Mouse (Mus musculus): ENCODE data around the gene Fsip1. TPM values are rescaled to one million over a fixed set of nuclear protein-coding genes. Genes with fewer than 3 reads are reported as not detected.

Gene Fsip1
- polyA plus RNA-seq, 1 experiment from 2014 or later, result 2.5 TPM

- Histone ChIP-seq H3K36me3 (no peaks in the 10 kb centered on the region), H3K4me2 (replicated peaks) (no peak overlapping the region), H3K4me1 (no peaks in the 10 kb centered on the region), H3K9ac (no peak overlapping the region), H3K9me3 (no peaks in the 10 kb centered on the region), H3K27me3 (replicated peaks) (no peaks in the 10 kb centered on the region), H3K27ac (no peak overlapping the region), H3K4me3 (no peak overlapping the region)
- 88% methylated on average over 9 of the region's 9 CpGs for WGBS
- no peak for ATAC-seq (ENCODE audit: low FRiP score, low read depth)
Measured at GRCm38 (mm10) chr2:118288326-118289065, 31.7 kb upstream of the Fsip1 start.

DNA sequence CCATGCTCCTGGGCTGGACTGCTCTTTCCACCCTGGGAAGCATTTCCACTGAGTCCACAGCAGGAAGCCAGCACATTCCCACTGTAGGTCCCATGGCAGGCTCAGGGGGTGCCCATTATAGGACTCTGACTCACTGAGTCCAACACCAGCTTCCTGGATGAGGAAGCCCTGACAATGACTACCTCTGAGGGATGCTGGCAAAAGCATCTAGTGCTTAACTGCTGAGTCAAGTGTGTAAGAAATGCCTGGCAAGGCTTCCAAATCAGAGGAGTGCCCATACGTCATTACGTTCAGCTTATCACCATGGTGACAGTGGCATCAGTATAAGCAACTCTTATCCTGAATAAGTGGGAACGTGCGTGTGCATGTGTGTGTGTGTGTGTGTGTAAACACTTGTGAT is 30.9 kb upstream of the Fsip1 start:
- Histone ChIP-seq H3K4me1 (no peaks in the 10 kb centered on the region), H3K9me3 (no peaks in the 10 kb centered on the region), H3K9ac (no peak overlapping the region), H3K4me3 (no peak overlapping the region), H3K36me3 (no peaks in the 10 kb centered on the region), H3K27ac (no peak overlapping the region), H3K4me2 (replicated peaks) (no peak overlapping the region), H3K27me3 (replicated peaks) (no peaks in the 10 kb centered on the region)
- ATAC-seq (ENCODE audit: low FRiP score, low read depth), result no peak
- WGBS, result 92% methylated on average over 4 of the region's 4 CpGs

GRCm38 (mm10) chr2:118282467-118282866 is 25.7 kb upstream of the Fsip1 start:
- Histone ChIP-seq H3K27ac (no peak overlapping the region), H3K4me3 (no peak overlapping the region), H3K36me3 (no peaks in the 10 kb centered on the region), H3K4me1 (no peaks in the 10 kb centered on the region), H3K27me3 (replicated peaks) (no peaks in the 10 kb centered on the region), H3K4me2 (replicated peaks) (no peak overlapping the region), H3K9ac (no peak overlapping the region), H3K9me3 (no peaks in the 10 kb centered on the region)
- 75% methylated on average over 3 of the region's 3 CpGs for WGBS
- ATAC-seq (ENCODE audit: low FRiP score, low read depth), result no peak

DNA sequence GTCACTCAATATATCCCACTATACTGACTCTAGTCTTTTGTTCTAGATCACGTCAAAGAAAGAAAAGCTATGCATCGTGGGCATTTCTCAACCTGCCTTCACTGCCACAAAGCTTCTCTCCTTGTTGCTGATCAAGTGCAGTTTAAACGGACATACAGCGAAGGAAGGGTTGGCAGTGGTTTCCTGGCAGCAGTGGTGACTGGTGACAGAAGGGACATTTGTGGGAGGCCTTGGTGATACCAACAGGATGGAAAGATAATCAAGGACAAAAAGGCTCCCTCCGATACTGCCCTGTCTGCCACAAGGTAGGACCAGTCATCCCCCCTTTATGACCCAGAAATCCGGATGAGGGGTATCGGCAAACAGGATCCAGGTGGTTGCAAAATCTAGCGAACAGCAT is 21.5 kb upstream of the Fsip1 start:
- no peaks in the 10 kb centered on the region for H3K27me3 ChIP-seq (replicated peaks)
- no peaks in the 10 kb centered on the region for H3K9me3 ChIP-seq
- H3K36me3 ChIP-seq, result no peaks in the 10 kb centered on the region
- 93% methylated on average over 8 of the region's 8 CpGs for WGBS
- no peak overlapping the region for H3K27ac ChIP-seq
- no peak overlapping the region for H3K9ac ChIP-seq
- H3K4me2 ChIP-seq (replicated peaks), result no peak overlapping the region
- H3K4me1 ChIP-seq, result no peaks in the 10 kb centered on the region
- H3K4me3 ChIP-seq, result no peak overlapping the region
- no peak for ATAC-seq (ENCODE audit: low FRiP score, low read depth)

DNA sequence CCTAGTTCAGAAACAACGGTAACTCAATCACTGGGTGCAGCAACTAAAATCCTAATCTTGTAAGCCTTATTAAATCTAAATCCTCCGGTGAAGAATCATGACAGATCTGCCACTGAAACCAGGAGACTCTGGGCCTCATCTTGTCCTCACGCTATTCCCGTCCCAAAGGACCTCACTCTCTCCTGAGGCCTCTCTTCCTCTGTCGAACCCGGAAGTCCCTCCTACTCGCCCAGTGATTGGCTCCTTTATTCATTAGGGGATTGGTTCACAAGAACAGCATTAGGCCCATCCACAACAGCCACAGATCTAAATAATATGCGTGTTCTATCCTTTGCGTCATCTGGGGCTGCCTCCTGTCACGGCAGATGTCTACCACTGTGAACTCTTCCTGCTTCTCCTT is 14.8 kb upstream of the Fsip1 start:
- WGBS, result 89% methylated on average over 10 of the region's 10 CpGs

DNA sequence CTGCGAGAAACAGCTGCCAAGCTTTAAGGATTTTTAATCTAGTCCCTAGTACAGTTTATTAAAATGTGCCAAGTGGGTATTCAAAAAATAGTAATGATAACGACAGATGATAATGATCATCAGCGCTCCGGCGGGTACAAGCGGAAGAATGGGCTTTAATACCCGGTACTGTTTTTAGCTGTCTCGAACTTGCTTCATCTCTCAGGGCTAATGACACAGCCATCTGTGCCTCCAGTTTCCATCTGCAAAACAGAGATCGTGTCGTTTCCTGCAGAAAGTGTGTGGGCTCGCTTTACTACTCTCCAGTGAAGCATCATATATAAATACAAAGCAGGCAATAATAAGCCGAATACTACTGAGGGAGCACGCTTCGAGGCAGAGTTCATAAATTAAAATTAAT is 13.4 kb upstream of the Fsip1 start:
- Histone ChIP-seq H3K36me3 (no peaks in the 10 kb centered on the region), H3K4me3 (no peak overlapping the region), H3K27me3 (replicated peaks) (no peaks in the 10 kb centered on the region), H3K9ac (no peak overlapping the region), H3K4me1 (no peaks in the 10 kb centered on the region), H3K27ac (no peak overlapping the region), H3K4me2 (replicated peaks) (no peak overlapping the region), H3K9me3 (no peaks in the 10 kb centered on the region)
- ATAC-seq (ENCODE audit: low FRiP score, low read depth), result no peak
- 64% methylated on average over 14 of the region's 14 CpGs for WGBS

More for the DNA sequence above, 14.8 kb upstream of the Fsip1 start:
- H3K9me3 ChIP-seq, result no peaks in the 10 kb centered on the region
- no peaks in the 10 kb centered on the region for H3K27me3 ChIP-seq (replicated peaks)
- no peak overlapping the region for H3K4me3 ChIP-seq
- no peaks in the 10 kb centered on the region for H3K4me1 ChIP-seq
- no peaks in the 10 kb centered on the region for H3K36me3 ChIP-seq
- H3K27ac ChIP-seq, result no peak overlapping the region
- H3K4me2 ChIP-seq (replicated peaks), result no peak overlapping the region
- H3K9ac ChIP-seq, result no peak overlapping the region
- ATAC-seq (ENCODE audit: low FRiP score, low read depth), result no peak

- Histone ChIP-seq H3K4me2 (replicated peaks) (no peak overlapping the region), H3K4me1 (no peaks in the 10 kb centered on the region), H3K4me3 (no peak overlapping the region), H3K9ac (no peak overlapping the region), H3K27me3 (replicated peaks) (no peaks in the 10 kb centered on the region), H3K36me3 (no peaks in the 10 kb centered on the region), H3K9me3 (no peaks in the 10 kb centered on the region), H3K27ac (no peak overlapping the region)
- ATAC-seq (ENCODE audit: low FRiP score, low read depth), result no peak
- 65% methylated on average over 2 of the region's 2 CpGs for WGBS
Measured at GRCm38 (mm10) chr2:118263914-118264201, 7.1 kb upstream of the Fsip1 start.

- WGBS, result 22% methylated on average over 8 of the region's 8 CpGs
Measured at GRCm38 (mm10) chr2:118263151-118263913, 6.6 kb upstream of the Fsip1 start.

DNA sequence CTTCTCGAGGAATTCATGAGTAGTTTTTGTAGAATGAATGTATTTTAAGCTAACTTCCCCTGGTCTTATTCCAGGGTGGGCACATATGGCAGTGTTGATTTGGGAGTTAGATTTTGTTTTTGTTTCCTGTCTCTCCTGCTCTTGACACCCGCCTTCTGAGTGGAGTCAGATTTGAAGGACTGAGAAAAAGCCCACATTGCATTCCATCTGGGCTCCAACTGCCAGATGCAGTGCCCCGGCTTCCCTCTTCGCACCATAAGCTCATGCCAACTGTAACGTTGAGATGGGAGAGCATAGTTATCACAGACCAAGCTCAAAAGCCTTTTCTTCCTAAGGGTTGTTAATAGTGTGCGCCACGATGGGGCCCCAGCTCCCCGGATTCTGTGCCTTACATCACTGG is 5.9 kb upstream of the Fsip1 start:
- 64% methylated on average over 8 of the region's 8 CpGs for WGBS
- Histone ChIP-seq H3K9ac (no peak overlapping the region), H3K4me3 (no peak overlapping the region), H3K9me3 (no peaks in the 10 kb centered on the region), H3K27me3 (replicated peaks) (no peaks in the 10 kb centered on the region), H3K27ac (no peak overlapping the region), H3K36me3 (no peaks in the 10 kb centered on the region), H3K4me2 (replicated peaks) (no peak overlapping the region), H3K4me1 (no peaks in the 10 kb centered on the region)
- ATAC-seq (ENCODE audit: low FRiP score, low read depth), result no peak

More at GRCm38 (mm10) chr2:118263151-118263913, 6.6 kb upstream of the Fsip1 start:
- no peaks in the 10 kb centered on the region for H3K27me3 ChIP-seq (replicated peaks)
- no peaks in the 10 kb centered on the region for H3K36me3 ChIP-seq
- H3K4me2 ChIP-seq (replicated peaks), result no peak overlapping the region
- no peak overlapping the region for H3K9ac ChIP-seq
- H3K27ac ChIP-seq, result no peak overlapping the region
- ATAC-seq (ENCODE audit: low FRiP score, low read depth), result no peak
- H3K4me3 ChIP-seq, result no peak overlapping the region
- no peaks in the 10 kb centered on the region for H3K9me3 ChIP-seq
- no peaks in the 10 kb centered on the region for H3K4me1 ChIP-seq

DNA sequence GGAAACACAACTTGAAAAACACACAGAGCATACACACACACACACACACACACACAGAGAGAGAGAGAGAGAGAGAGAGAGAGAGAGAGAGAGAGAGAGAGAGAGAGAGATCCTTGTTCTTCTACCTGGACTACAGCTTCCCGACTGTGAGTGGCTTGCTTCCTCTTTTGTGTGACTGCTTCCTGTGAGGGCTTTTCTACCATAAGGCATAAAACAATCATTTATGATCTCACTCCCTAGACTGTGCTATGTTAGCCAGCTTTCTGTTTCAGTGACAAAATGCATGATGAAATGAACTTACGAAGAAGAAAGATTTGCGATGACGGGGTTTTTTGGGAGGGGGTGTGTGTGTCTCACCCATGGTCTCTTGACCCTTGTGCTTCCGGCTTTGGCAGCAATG is 3.0 kb upstream of the Fsip1 start:
- no peak overlapping the region for H3K4me3 ChIP-seq
- 89% methylated on average over 5 of the region's 5 CpGs for WGBS
- no peaks in the 10 kb centered on the region for H3K27me3 ChIP-seq (replicated peaks)
- no peak overlapping the region for H3K27ac ChIP-seq
- H3K9me3 ChIP-seq, result no peaks in the 10 kb centered on the region
- H3K36me3 ChIP-seq, result no peaks in the 10 kb centered on the region
- H3K4me1 ChIP-seq, result peaks cover 4% of the 10 kb centered on the region; the same call in 1 of the 2 replicates
- H3K9ac ChIP-seq, result no peak overlapping the region
- no peak for ATAC-seq (ENCODE audit: low FRiP score, low read depth)
- no peak overlapping the region for H3K4me2 ChIP-seq (replicated peaks)

GRCm38 (mm10) chr2:118257094-118257493 is 328 bp upstream of the Fsip1 start:
- Histone ChIP-seq H3K9ac (no peak overlapping the region), H3K4me3 (peak overlapping the region; percentile 41; the same call in 1 of the 2 replicates), H3K9me3 (no peaks in the 10 kb centered on the region), H3K27ac (no peak overlapping the region), H3K4me2 (replicated peaks) (peak overlapping the region; percentile 67; the same call in 1 of the 2 replicates), H3K4me1 (peaks cover 8% of the 10 kb centered on the region; the same call in 1 of the 2 replicates), H3K36me3 (no peaks in the 10 kb centered on the region), H3K27me3 (replicated peaks) (no peaks in the 10 kb centered on the region)
- ATAC-seq (ENCODE audit: low FRiP score, low read depth), result no peak
- WGBS, result 79% methylated on average over 8 of the region's 8 CpGs

- Histone ChIP-seq H3K4me1 (peaks cover 8% of the 10 kb centered on the region; the same call in 1 of the 2 replicates), H3K9me3 (no peaks in the 10 kb centered on the region), H3K4me2 (replicated peaks) (no peak overlapping the region), H3K27ac (no peak overlapping the region), H3K27me3 (replicated peaks) (no peaks in the 10 kb centered on the region), H3K4me3 (no peak overlapping the region), H3K9ac (no peak overlapping the region), H3K36me3 (no peaks in the 10 kb centered on the region)
- WGBS, result 12% methylated on average over 8 of the region's 8 CpGs
- ATAC-seq (ENCODE audit: low FRiP score, low read depth), result peak; percentile 31; the same call in 1 of the 2 replicates
Measured at GRCm38 (mm10) chr2:118254516-118254915, 2.2 kb downstream of the Fsip1 start.
